Mouse (Mus musculus) erythroblast, embryonic 14.5 days (primary cell): ENCODE measurements around the gene Lpgat1.

Experiments used
- GATA1 ChIP-seq: IDR thresholded peaks from 2 replicates; pipeline ENCODE4 v1.6.1; 2012; ENCODE audit warnings: low read length, inconsistent platforms, mixed read lengths
- TAL1 ChIP-seq: IDR thresholded peaks from 3 replicates; pipeline ENCODE4 v1.6.1; 2012; ENCODE audit warnings: low read length, inconsistent platforms, mixed read lengths

DNA sequence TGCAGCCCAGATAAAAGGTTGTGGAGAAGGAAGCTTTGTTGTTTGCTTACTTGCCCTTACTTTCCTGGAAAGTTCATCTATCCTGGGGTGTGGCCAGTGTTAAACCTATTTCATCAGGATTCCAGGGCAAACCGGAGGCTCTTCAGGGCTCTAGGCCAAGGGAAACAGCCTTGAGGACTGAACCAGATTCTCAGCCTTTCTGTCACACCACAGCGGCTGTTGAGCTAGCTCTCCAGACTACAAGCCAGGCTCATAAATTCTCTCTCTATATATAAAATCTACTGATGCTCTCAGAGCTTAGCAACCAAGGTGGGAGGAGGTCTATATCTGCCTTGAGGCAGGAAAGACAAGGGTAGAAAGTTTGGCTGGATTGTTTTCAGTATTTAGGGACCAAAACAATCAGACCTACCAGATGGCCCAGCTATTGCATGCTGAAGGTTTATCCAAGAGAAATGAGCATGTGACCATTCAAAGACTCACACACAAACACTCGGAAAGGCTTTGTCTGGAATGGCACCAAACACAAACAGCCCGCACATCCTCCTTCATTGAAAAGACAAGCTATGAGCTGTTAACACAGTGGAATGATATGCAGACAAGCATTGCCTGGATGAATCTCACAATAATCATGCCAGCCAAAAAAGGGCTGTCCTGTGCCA lies 78.7 kb downstream of the Lpgat1 start:
- no peak for TF ChIP-seq GATA1
- TF ChIP-seq TAL1 = no peak
